Mouse (Mus musculus) hindbrain, embryonic 12.5 days (tissue): Measurements from ENCODE around the gene Prmt8. TPM values are rescaled to one million over a fixed set of nuclear protein-coding genes. Genes with fewer than 3 reads are reported as not detected.
A peak's percentile ranks its signal among the peaks of the same experiment; 100 is the strongest.

ENCODE experiments used
- ATAC-seq: fragments of 200-750 bp; cut with Nextera tagmentation; 2 replicates; pipeline ENCODE4 v1.8.0; 2017; ENCODE audit warnings: moderate TSS enrichment; ENCODE audit not compliant: low FRiP score
- H3K27ac ChIP-seq: fragments of 300-500 bp; sonication (generic); 2 replicates; pipeline ENCODE4 v1.5.1; 2016; ENCODE audit warnings: mild to moderate bottlenecking
- H3K27me3 ChIP-seq: fragments of 300-500 bp; sonication (generic); 2 replicates; pipeline ENCODE4 v1.6.1; 2016; ENCODE audit warnings: mild to moderate bottlenecking
- H3K36me3 ChIP-seq: fragments of 300-500 bp; sonication (generic); 2 replicates; pipeline ENCODE4 v1.6.1; 2016; ENCODE audit warnings: mild to moderate bottlenecking
- H3K4me1 ChIP-seq: fragments of 300-500 bp; sonication (generic); 2 replicates; pipeline ENCODE4 v1.6.1; 2016
- H3K4me2 ChIP-seq: fragments of 300-500 bp; sonication (generic); replicated peaks from 2 replicates; pipeline ENCODE4 v1.6.1; 2016; ENCODE audit warnings: mild to moderate bottlenecking
- H3K4me3 ChIP-seq: fragments of 300-500 bp; sonication (generic); 2 replicates; pipeline ENCODE4 v1.5.1; 2016; ENCODE audit warnings: mild to moderate bottlenecking
- H3K9ac ChIP-seq: fragments of 300-500 bp; sonication (generic); 2 replicates; pipeline ENCODE4 v1.6.1; 2016; ENCODE audit warnings: mild to moderate bottlenecking, moderate library complexity
- H3K9me3 ChIP-seq: fragments of 300-500 bp; sonication (generic); replicated peaks from 2 replicates; pipeline ENCODE4 v1.6.1; 2016; ENCODE audit warnings: mild to moderate bottlenecking
- WGBS: fragments of 180-500 bp; shearing (Covaris S2); methylation state at CpG from one replicate; pipeline ENCODE4 v1.1.7; 2016; 5-methylcytosine and 5-hydroxymethylcytosine counted together
- polyA plus RNA-seq: library from polyadenylated mRNA; unstranded; fragments of >200 nt; fragmentation: Nextera tagmentation; extraction: Ambion mirVana; gene quantifications from 2 replicates; pipeline ENCODE4 v1.2.1, GENCODE M21; 2016

Prmt8 gene
- polyA plus RNA-seq, 1 experiment from 2014 or later, result 39.9 TPM

GRCm38 (mm10) chr6:127758264-127758663, 11.0 kb downstream of the Prmt8 start:
- no peaks in the 10 kb centered on the region for H3K36me3 ChIP-seq
- no peak overlapping the region for H3K9ac ChIP-seq
- peak overlapping the region; percentile 50; the same call in 1 of the 2 replicates for H3K27ac ChIP-seq
- no peaks in the 10 kb centered on the region for H3K27me3 ChIP-seq
- peaks cover 29% of the 10 kb centered on the region for H3K4me1 ChIP-seq
- 58% methylated on average over 4 of the region's 4 CpGs for WGBS
- no peak overlapping the region for H3K4me3 ChIP-seq
- H3K9me3 ChIP-seq, result no peaks in the 10 kb centered on the region
- no peak overlapping the region for H3K4me2 ChIP-seq
- ATAC-seq, result 0 out of 2 replicates have a peak, but pooled peaks have one; percentile 12

- Histone ChIP-seq H3K9ac (no peak overlapping the region), H3K27me3 (no peaks in the 10 kb centered on the region), H3K9me3 (no peaks in the 10 kb centered on the region), H3K4me3 (no peak overlapping the region), H3K36me3 (no peaks in the 10 kb centered on the region), H3K4me1 (peaks cover 34% of the 10 kb centered on the region), H3K27ac (0 out of 2 replicates have a peak overlapping the region, but pooled peaks have one; percentile 24), H3K4me2 (no peak overlapping the region)
- 83% methylated on average over 5 of the region's 5 CpGs for WGBS
- ATAC-seq, result peak; percentile 35; the same call in 1 of the 2 replicates
These were observed 11.6 kb downstream of the Prmt8 start for GRCm38 (mm10) chr6:127757667-127758167.

DNA sequence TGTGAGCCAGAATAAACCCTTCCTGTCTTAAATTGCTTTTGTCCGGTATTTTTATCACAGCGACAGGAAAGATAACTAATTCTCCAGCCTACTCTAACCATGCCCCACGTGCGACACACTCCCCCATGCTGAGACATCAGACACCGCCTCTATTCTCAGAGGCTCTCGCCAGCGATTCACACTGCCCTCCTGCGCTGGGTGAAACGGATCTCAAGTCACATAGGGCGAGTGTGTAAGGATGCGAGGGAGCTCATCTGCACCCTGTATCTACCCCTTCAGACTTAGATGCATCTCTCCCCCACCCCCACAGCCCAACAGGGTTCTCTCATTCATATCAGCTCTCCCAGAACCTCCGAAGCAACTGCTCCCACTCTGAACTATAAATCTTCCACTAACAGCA, 12.4 kb downstream of the Prmt8 start:
- Histone ChIP-seq H3K27ac (no peak overlapping the region), H3K9ac (no peak overlapping the region), H3K4me2 (no peak overlapping the region), H3K27me3 (no peaks in the 10 kb centered on the region), H3K36me3 (no peaks in the 10 kb centered on the region), H3K9me3 (no peaks in the 10 kb centered on the region), H3K4me1 (peaks cover 43% of the 10 kb centered on the region), H3K4me3 (no peak overlapping the region)
- 29% methylated on average over 12 of the region's 12 CpGs for WGBS
- no peak for ATAC-seq

DNA sequence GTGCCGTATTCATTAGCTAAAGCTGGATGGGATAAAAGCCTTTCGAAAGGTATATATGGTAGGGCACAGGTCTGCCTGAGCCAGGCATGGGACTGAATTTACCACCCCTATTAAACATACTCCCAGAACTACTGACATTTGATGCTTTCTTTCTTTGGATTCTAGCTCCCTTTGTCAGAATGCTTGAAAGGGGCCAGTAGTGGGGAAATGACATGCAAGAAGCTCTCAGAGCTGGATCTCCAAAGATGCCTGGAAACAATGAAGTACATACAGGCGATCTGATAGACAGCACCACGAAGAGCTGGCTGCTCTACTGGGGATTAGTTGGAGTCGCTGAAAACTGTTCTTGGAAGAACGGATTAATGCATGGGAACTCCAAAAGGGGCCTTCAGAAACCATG, 16.0 kb downstream of the Prmt8 start:
- no peak overlapping the region for H3K4me2 ChIP-seq
- H3K27ac ChIP-seq, result peak overlapping the region; percentile 60; the same call in 1 of the 2 replicates
- no peak overlapping the region for H3K4me3 ChIP-seq
- no peaks in the 10 kb centered on the region for H3K36me3 ChIP-seq
- no peaks in the 10 kb centered on the region for H3K9me3 ChIP-seq
- no peaks in the 10 kb centered on the region for H3K27me3 ChIP-seq
- no peak for ATAC-seq
- no peak overlapping the region for H3K9ac ChIP-seq
- 48% methylated on average over 6 of the region's 6 CpGs for WGBS
- H3K4me1 ChIP-seq, result peaks cover 44% of the 10 kb centered on the region

GRCm38 (mm10) chr6:127752681-127753080, 16.6 kb downstream of the Prmt8 start:
- H3K4me2 ChIP-seq, result no peak overlapping the region
- no peaks in the 10 kb centered on the region for H3K36me3 ChIP-seq
- H3K9ac ChIP-seq, result no peak overlapping the region
- H3K9me3 ChIP-seq, result no peaks in the 10 kb centered on the region
- no peak for ATAC-seq
- H3K4me1 ChIP-seq, result peaks cover 41% of the 10 kb centered on the region
- no peak overlapping the region for H3K4me3 ChIP-seq
- H3K27ac ChIP-seq, result peak overlapping the region; percentile 60
- 39% methylated on average over 3 of the region's 3 CpGs for WGBS
- H3K27me3 ChIP-seq, result no peaks in the 10 kb centered on the region

GRCm38 (mm10) chr6:127751499-127751898, 17.8 kb downstream of the Prmt8 start:
- WGBS, result 39% methylated on average over 9 of the region's 9 CpGs

DNA sequence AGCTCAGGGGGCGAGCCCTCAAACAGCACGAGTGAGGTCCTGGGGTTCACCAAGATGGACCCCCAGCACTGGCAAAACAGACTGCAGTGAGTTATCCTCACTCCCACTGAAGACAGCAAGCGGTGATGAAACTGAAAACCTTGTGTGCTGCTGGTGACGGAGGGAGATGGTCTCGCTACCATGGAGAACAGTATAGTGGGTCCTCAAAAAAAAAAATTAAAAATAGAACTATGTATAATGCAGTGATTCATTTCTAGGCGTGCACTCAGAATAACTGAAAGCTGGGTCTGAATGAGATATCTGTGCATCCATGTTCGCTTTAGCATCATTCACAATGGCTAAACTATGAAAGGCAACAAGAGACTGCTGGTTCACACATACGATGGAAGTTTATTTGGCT, 20.5 kb downstream of the Prmt8 start:
- ATAC-seq, result no peak
- Histone ChIP-seq H3K4me1 (peaks cover 33% of the 10 kb centered on the region), H3K4me2 (no peak overlapping the region)

More at GRCm38 (mm10) chr6:127751499-127751898, 17.8 kb downstream of the Prmt8 start:
- Histone ChIP-seq H3K36me3 (no peaks in the 10 kb centered on the region), H3K9me3 (no peaks in the 10 kb centered on the region), H3K4me3 (no peak overlapping the region), H3K4me1 (peaks cover 32% of the 10 kb centered on the region), H3K9ac (no peak overlapping the region), H3K4me2 (no peak overlapping the region), H3K27me3 (no peaks in the 10 kb centered on the region), H3K27ac (no peak overlapping the region)
- ATAC-seq, result no peak

DNA sequence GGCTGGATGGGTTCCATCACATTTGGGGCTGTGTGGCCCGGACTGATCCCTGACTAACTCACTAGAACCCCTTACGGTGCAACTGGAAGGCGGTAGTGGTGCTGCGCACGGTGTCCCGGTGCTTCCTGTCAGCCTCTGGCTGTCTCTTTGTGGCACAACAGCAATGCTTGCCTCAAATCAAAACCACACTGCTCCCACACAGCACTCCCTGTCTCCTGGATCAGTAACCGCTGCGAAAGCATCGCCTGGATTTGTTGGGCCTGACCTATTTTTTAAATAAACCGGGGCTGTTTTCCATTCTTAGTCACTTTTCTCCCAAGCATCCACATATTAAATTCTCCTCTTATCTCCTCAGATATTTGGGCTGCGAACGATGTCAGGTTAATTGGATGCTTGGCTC, 27.0 kb downstream of the Prmt8 start:
- H3K36me3 ChIP-seq, result no peaks in the 10 kb centered on the region
- H3K9ac ChIP-seq, result no peak overlapping the region
- H3K4me1 ChIP-seq, result peaks cover 31% of the 10 kb centered on the region
- no peak overlapping the region for H3K4me2 ChIP-seq
- H3K27ac ChIP-seq, result no peak overlapping the region
- no peak overlapping the region for H3K4me3 ChIP-seq
- WGBS, result 92% methylated on average over 12 of the region's 12 CpGs
- peaks cover 2% of the 10 kb centered on the region; the same call in 1 of the 2 replicates for H3K27me3 ChIP-seq
- H3K9me3 ChIP-seq, result no peaks in the 10 kb centered on the region
- ATAC-seq, result no peak

More for the DNA sequence above, 20.5 kb downstream of the Prmt8 start:
- no peak overlapping the region for H3K4me3 ChIP-seq
- 85% methylated on average over 8 of the region's 8 CpGs for WGBS
- no peaks in the 10 kb centered on the region for H3K36me3 ChIP-seq
- H3K9me3 ChIP-seq, result no peaks in the 10 kb centered on the region
- no peak overlapping the region for H3K27ac ChIP-seq
- H3K27me3 ChIP-seq, result 0 out of 2 replicates have a peak, but pooled peaks cover 2% of the 10 kb centered on the region
- no peak overlapping the region for H3K9ac ChIP-seq

DNA sequence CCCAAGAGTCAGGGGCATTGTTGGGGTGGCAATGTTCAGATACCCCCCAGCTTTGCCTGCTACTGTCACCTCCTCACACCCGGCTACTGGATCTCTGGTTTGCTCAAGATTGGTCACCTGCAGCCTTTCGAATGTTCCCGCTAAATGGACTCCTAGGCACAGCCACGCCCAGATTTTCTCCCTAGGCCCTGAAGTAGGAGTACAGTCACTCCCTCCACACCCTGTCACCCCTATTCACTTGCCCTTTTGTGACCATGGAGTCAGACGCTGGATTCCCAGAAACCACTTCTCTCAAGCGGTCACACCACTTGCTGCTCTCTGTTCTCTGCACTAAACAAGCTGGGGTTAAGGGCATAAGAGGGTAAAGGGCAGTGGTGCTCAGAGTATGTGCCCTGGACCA, 28.1 kb downstream of the Prmt8 start:
- Histone ChIP-seq H3K36me3 (no peaks in the 10 kb centered on the region), H3K4me3 (no peak overlapping the region), H3K27me3 (peaks cover 2% of the 10 kb centered on the region; the same call in 1 of the 2 replicates), H3K27ac (0 out of 2 replicates have a peak overlapping the region, but pooled peaks have one; percentile 40), H3K9ac (no peak overlapping the region), H3K9me3 (no peaks in the 10 kb centered on the region), H3K4me1 (peaks cover 39% of the 10 kb centered on the region), H3K4me2 (no peak overlapping the region)
- 78% methylated on average over 6 of the region's 6 CpGs for WGBS
- peak; percentile 11; the same call in 1 of the 2 replicates for ATAC-seq

GRCm38 (mm10) chr6:127740711-127741110, 28.6 kb downstream of the Prmt8 start:
- peak; percentile 41; the same call in 1 of the 2 replicates for ATAC-seq
- Histone ChIP-seq H3K27me3 (peaks cover 2% of the 10 kb centered on the region; the same call in 1 of the 2 replicates), H3K27ac (peak overlapping the region; percentile 40; the same call in 1 of the 2 replicates), H3K4me3 (no peak overlapping the region), H3K9me3 (no peaks in the 10 kb centered on the region), H3K36me3 (no peaks in the 10 kb centered on the region), H3K4me2 (no peak overlapping the region), H3K9ac (no peak overlapping the region), H3K4me1 (peaks cover 43% of the 10 kb centered on the region)
- 57% methylated on average over 9 of the region's 9 CpGs for WGBS

- Histone ChIP-seq H3K9ac (no peak overlapping the region), H3K27ac (no peak overlapping the region), H3K9me3 (no peaks in the 10 kb centered on the region), H3K4me1 (peaks cover 47% of the 10 kb centered on the region), H3K4me2 (no peak overlapping the region), H3K4me3 (no peak overlapping the region), H3K36me3 (no peaks in the 10 kb centered on the region), H3K27me3 (no peaks in the 10 kb centered on the region; the same call in 1 of the 2 replicates)
- no peak for ATAC-seq
- WGBS, result 78% methylated on average over 5 of the region's 5 CpGs
These were observed 29.4 kb downstream of the Prmt8 start for GRCm38 (mm10) chr6:127739921-127740320.

GRCm38 (mm10) chr6:127735130-127735981, 33.9 kb downstream of the Prmt8 start:
- peak; percentile 85 for ATAC-seq
- H3K27ac ChIP-seq, result peak overlapping the region; percentile 71
- no peak overlapping the region for H3K4me2 ChIP-seq

More at GRCm38 (mm10) chr6:127735130-127735981, 33.9 kb downstream of the Prmt8 start:
- no peak overlapping the region for H3K9ac ChIP-seq
- no peaks in the 10 kb centered on the region for H3K9me3 ChIP-seq
- H3K4me1 ChIP-seq, result peaks cover 24% of the 10 kb centered on the region
- WGBS, result 36% methylated on average over 13 of the region's 13 CpGs
- H3K36me3 ChIP-seq, result peaks cover 4% of the 10 kb centered on the region; the same call in 1 of the 2 replicates
- H3K27me3 ChIP-seq, result no peaks in the 10 kb centered on the region; the same call in 1 of the 2 replicates
- H3K4me3 ChIP-seq, result no peak overlapping the region
